In genomic region chr8:69995776-69996588, GRCm38 (mm10) we compare ENCODE assay signal across 8 mouse cellular contexts. TPM values are rescaled to one million over a fixed set of nuclear protein-coding genes. Genes with fewer than 3 reads are reported as not detected.
A peak's percentile ranks its signal among the peaks of the same experiment; 100 is the strongest.
DNase-seq lines count a peak whose midpoint lies in the region; ATAC-seq lines count a peak whose summit lies in the region.

Gatad2a (minus strand) TSS chr8:69996384.

- DNase-seq in WW6 (ENCODE audit: low read depth, low spot score), result peak; percentile 100
- DNase-seq in cerebellum, postnatal 4 days (ENCODE audit: low spot score in 2 of 2), result peak; percentile 100
- peak; percentile 100 for DNase-seq in gastrocnemius, adult 18-20 months (ENCODE audit: low spot score)
- DNase-seq in left cerebral cortex, adult 18-20 months (ENCODE audit: low spot score in 2 of 2), result peak; percentile 100
- peak; percentile 100 for DNase-seq in right cerebral cortex, adult 18-20 months
- DNase-seq in urinary bladder, postnatal 10 days (ENCODE audit: low spot score), result peak; percentile 99

- H3K4me2 ChIP-seq in hindbrain, embryonic 16.5 days (ENCODE audit: low read length), result peak within 1 kb of the TSS; percentile 90

- peaks cover 8% of the 10 kb centered on the region for H3K4me1 ChIP-seq in hindbrain, embryonic 16.5 days (ENCODE audit: control insufficient read depth, insufficient read depth, low read depth, low read length)

- peak within 1 kb of the TSS; percentile 81 for H3K4me3 ChIP-seq in hindbrain, embryonic 16.5 days (ENCODE audit: low read length)
- H3K4me3 ChIP-seq in macrophage (ENCODE audit: inconsistent target), result peak within 1 kb of the TSS; percentile 91

- H3K27ac ChIP-seq in hindbrain, embryonic 16.5 days (ENCODE audit: low read depth, low read length), result peak within 1 kb of the TSS; percentile 74
- H3K27ac ChIP-seq in macrophage, result peak within 1 kb of the TSS; percentile 89

- H3K27me3 ChIP-seq in hindbrain, embryonic 16.5 days (replicated peaks; ENCODE audit: control insufficient read depth, insufficient read depth, low read length), result no peaks in the 10 kb centered on the region

- peak; percentile 100 for ATAC-seq in hindbrain, embryonic 16.5 days

- H3K9ac ChIP-seq in hindbrain, embryonic 16.5 days (ENCODE audit: low read depth, low read length), result peak within 1 kb of the TSS; percentile 72

- no peaks in the 10 kb centered on the region for H3K9me3 ChIP-seq in hindbrain, embryonic 16.5 days (ENCODE audit: control insufficient read depth, low read length)

- H3K79me2 ChIP-seq in macrophage (ENCODE audit: inconsistent target), result peaks cover 51% of the 10 kb centered on the region

- under 1% methylated on average over 60 of the region's 87 CpGs for WGBS in hindbrain, embryonic 16.5 days
- under 1% methylated on average over 73 of the region's 87 CpGs for WGBS in macrophage (ENCODE audit: missing documents)

- no peaks in the 10 kb centered on the region for H3K36me3 ChIP-seq in hindbrain, embryonic 16.5 days (ENCODE audit: control insufficient read depth, insufficient read depth, low read length)
- no peaks in the 10 kb centered on the region; the same call in 1 of the 2 replicates for H3K36me3 ChIP-seq in macrophage (ENCODE audit: inconsistent target)

RNA-seq across cellular contexts. Expression of gene Gatad2a, which starts in this region (rescaled TPM):
- 10 to 100 TPM; 28.6 to 38.8 TPM for total RNA-seq in gastrocnemius, adult 18-20 months (2021)
- polyA plus RNA-seq in hindbrain, embryonic 16.5 days (2015; fragmentation: Nextera tagmentation; extraction: Ambion mirVana), result 13.9 and 19.7 TPM in 2 replicates
- 10 to 100 TPM; 28.7 TPM for total RNA-seq in left cerebral cortex, adult 18-20 months (2021)
- total RNA-seq in macrophage (2018; cell fraction: chromatin; rRNA removed), result 100 to 1,000 TPM in 6 of 26 experiments, 10 to 100 TPM in 20; 28.5 to 185 (median 83.8) TPM
- 10 to 100 TPM; 60.9 to 96.4 (median 79.3) TPM for total RNA-seq in macrophage (2018; cell fraction: cytosol; rRNA removed)
- total RNA-seq in macrophage (2018; cell fraction: nucleus; rRNA removed), result 100 to 1,000 TPM in 1 of 26 experiments, 10 to 100 TPM in 25; 33.3 to 121 (median 69.3) TPM
- polyA plus RNA-seq in macrophage (2018), result 38.2 to 65.2 TPM (median 54.8 TPM) in 3 replicates

Comparison
In these comparisons a context has a peak if more than half of its experiments do, and no peak if none do; other contexts are left out.
1. Peak in every context shown above with its lines: DNase-seq, ATAC-seq, H3K4me3 ChIP-seq and H3K27ac ChIP-seq.